Mouse (Mus musculus): ENCODE measurements around the gene Crygn. TPM values are rescaled to one million over a fixed set of nuclear protein-coding genes. Genes with fewer than 3 reads are reported as not detected.

Crygn gene
- polyA plus RNA-seq, 1 experiment from 2014 or later, result not detected

DNA sequence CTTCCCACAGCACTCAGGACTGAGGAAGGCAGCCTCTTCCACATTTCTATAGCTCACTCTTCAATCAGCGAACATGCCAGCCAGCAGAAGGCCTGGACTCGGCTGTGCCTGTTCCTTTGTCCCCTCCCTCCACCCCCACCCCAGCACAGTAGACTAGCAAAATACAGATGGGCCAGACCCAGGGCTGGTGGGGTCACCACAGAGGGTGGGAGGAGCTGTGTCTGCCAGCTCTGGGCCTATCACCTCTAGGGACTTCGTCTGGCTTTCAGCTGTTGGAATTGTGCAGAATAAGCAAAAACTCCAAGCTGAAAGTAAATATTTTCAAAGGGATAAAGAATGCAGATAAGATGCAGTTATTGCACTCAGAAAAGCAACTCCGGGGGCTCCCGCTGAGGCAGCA is 33.0 kb downstream of the Crygn start:
- no peak overlapping the region for H3K9ac ChIP-seq (replicated peaks)

DNA sequence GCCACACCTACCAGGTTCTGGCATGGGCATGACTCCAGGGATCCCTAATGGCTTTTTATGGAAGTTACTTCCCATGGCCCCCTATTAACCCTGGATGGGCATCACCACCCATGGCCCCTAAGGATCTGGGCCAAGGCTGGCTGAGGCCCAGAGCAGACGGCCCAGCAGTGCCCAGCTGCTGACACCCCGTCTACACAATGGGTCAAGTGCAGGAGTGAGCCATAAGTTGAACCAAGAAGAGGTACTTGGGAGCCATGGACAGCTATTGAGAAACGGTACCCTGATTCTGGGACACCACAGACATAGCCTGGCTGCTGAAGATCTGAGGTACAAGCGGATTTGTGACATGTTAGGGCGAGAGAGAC is 33.6 kb downstream of the Crygn start:
- 83% methylated on average over 5 of the region's 5 CpGs for WGBS
- Histone ChIP-seq H3K36me3 (no peaks in the 10 kb centered on the region), H3K4me3 (no peak overlapping the region), H3K4me1 (peaks cover 7% of the 10 kb centered on the region; the same call in 1 of the 2 replicates), H3K4me2 (replicated peaks) (no peak overlapping the region), H3K9me3 (no peaks in the 10 kb centered on the region), H3K9ac (replicated peaks) (no peak overlapping the region), H3K27me3 (peaks cover 13% of the 10 kb centered on the region), H3K27ac (replicated peaks) (no peak overlapping the region)
- ATAC-seq (ENCODE audit: low FRiP score, low read depth), result no peak

More for the DNA sequence above, 33.0 kb downstream of the Crygn start:
- Histone ChIP-seq H3K9me3 (no peaks in the 10 kb centered on the region), H3K4me1 (peaks cover 8% of the 10 kb centered on the region), H3K36me3 (no peaks in the 10 kb centered on the region), H3K4me2 (replicated peaks) (no peak overlapping the region), H3K27ac (replicated peaks) (no peak overlapping the region), H3K4me3 (no peak overlapping the region), H3K27me3 (peaks cover 19% of the 10 kb centered on the region)
- no peak for ATAC-seq (ENCODE audit: low FRiP score, low read depth)
- 52% methylated on average over 5 of the region's 5 CpGs for WGBS

DNA sequence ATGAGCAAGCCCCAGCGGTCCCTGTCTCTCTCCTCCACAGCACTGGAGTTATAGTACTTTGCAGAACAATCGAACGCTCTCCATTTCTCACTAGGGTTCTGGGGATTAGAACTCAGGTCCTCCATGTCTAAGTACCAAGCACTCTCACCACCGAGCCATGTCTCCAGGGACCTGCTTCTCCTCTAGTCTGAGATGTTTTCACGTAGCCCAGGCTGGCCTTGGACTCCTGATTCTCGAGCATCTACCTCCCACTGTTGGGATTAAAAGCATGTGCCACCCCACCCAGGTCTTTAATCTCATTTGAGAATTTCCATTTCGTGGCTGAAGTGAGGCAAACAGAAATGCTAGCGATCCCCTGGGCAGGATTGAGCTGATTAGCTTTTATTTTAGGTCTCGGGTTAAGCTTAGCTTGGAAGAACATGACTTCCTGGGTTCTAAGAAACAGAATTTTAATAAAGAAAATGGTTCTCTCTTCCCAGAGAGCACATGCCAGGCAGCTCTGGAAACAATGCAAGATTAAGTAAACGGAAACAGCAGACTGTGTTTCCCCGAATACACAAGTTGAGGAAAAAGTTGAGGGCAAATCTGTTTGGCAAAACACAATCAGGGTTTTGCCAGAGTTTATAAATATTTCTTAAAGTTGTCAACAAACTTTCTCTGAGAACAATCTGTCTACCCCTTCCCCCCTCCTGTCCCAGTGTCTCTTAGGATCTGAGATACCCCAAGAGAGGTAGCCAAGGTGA is 34.1 kb downstream of the Crygn start:
- Histone ChIP-seq H3K27ac (replicated peaks) (no peak overlapping the region), H3K4me3 (no peak overlapping the region), H3K4me2 (replicated peaks) (no peak overlapping the region), H3K9ac (replicated peaks) (no peak overlapping the region), H3K4me1 (peaks cover 7% of the 10 kb centered on the region; the same call in 1 of the 2 replicates), H3K9me3 (no peaks in the 10 kb centered on the region), H3K36me3 (no peaks in the 10 kb centered on the region), H3K27me3 (peaks cover 10% of the 10 kb centered on the region)
- no peak for ATAC-seq (ENCODE audit: low FRiP score, low read depth)
- WGBS, result 57% methylated on average over 11 of the region's 11 CpGs

DNA sequence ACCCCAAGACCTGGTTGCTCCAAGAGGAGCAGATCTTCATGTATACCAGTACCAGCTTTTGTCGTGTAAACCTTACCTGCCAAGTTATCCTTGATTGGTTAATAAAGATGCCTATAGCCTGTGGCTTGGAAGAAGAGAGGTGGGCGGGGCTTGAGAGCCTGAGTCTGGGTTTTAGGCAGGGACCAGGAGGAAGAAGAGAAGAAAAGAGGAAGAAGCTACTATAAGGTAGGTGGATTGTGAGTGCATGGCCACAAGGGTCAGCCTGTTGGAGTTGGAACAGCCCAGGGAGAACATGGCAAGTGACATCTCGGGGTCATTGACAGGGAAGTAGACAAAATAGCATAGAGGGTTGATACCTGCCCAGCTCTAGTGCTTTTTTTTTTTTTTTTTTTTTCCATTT is 38.0 kb downstream of the Crygn start:
- H3K4me3 ChIP-seq, result no peak overlapping the region
- no peaks in the 10 kb centered on the region for H3K9me3 ChIP-seq
- H3K36me3 ChIP-seq, result no peaks in the 10 kb centered on the region
- no peak overlapping the region for H3K4me2 ChIP-seq (replicated peaks)
- H3K9ac ChIP-seq (replicated peaks), result no peak overlapping the region
- ATAC-seq (ENCODE audit: low FRiP score, low read depth), result no peak
- 87% methylated on average over 3 of the region's 3 CpGs for WGBS
- H3K27me3 ChIP-seq, result no peaks in the 10 kb centered on the region
- peaks cover 4% of the 10 kb centered on the region; the same call in 1 of the 2 replicates for H3K4me1 ChIP-seq
- no peak overlapping the region for H3K27ac ChIP-seq (replicated peaks)

DNA sequence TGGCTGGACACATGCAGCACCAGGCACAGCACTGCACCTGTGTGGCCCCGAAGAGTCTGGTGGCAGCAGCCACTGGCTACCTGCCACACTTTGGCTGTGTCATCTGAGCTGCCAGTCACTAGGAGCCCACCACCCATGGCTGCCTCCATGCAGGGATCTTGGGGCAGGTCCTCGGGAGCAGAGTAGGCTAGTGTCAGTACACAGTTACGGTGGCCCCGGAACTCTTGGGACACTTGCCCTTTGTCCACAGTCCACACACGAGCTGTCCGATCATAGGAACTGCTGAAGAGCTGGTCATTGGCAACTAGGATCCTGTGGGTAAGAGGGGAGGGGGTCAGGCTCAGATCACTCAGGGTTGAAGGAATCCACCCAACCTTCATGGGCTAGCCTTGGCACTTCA is 39.7 kb downstream of the Crygn start:
- Histone ChIP-seq H3K9me3 (no peaks in the 10 kb centered on the region), H3K36me3 (no peaks in the 10 kb centered on the region), H3K4me3 (no peak overlapping the region), H3K27ac (replicated peaks) (no peak overlapping the region), H3K27me3 (no peaks in the 10 kb centered on the region), H3K4me1 (no peaks in the 10 kb centered on the region), H3K9ac (replicated peaks) (no peak overlapping the region), H3K4me2 (replicated peaks) (no peak overlapping the region)
- no peak for ATAC-seq (ENCODE audit: low FRiP score, low read depth)
- 88% methylated on average over 6 of the region's 6 CpGs for WGBS

DNA sequence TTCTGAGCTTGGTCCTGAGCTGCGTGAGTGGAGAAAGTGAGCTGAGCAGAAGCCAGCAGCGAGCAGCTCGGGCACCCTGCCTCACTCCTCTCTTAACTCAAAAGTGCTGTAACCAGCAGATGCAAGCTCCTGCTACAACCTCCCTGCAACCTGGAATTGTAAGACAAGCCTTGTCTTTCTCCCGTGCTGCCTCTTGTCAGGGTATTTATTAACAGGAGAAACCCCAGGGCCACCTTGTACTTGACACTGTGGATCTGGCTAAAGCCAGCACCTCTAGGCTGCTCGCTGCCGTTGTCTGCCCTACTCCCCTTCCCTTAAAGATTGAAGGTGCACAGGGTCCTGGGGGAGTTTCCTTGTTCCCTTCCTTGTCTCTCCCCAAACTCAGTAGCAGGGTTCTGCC is 43.8 kb downstream of the Crygn start:
- H3K36me3 ChIP-seq, result peaks cover 27% of the 10 kb centered on the region
- H3K9ac ChIP-seq (replicated peaks), result no peak overlapping the region
- no peak overlapping the region for H3K4me2 ChIP-seq (replicated peaks)
- H3K4me1 ChIP-seq, result no peaks in the 10 kb centered on the region
- H3K9me3 ChIP-seq, result peaks cover 3% of the 10 kb centered on the region; the same call in 1 of the 2 replicates
- H3K27me3 ChIP-seq, result no peaks in the 10 kb centered on the region
- 88% methylated on average over 6 of the region's 6 CpGs for WGBS
- ATAC-seq (ENCODE audit: low FRiP score, low read depth), result no peak
- H3K4me3 ChIP-seq, result no peak overlapping the region
- no peak overlapping the region for H3K27ac ChIP-seq (replicated peaks)

DNA sequence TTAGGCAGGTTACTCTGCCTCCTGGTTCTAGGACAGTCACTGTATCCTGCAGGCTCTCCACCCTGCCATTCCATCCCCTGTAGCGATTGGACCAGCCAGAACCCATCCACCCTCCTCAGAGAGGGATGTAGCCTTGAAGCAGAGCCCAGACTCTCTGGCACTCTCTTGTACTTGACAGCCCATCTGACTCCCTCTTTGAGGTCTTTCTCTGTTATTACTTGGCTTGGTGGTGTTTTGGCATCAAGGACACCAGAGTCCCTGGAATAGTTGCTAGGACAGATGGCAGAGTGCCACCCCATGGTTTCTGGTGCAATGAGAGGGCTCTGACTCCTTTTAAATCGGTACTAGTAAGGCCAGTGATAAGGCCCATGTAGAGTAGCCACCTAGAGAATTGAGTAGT is 44.6 kb downstream of the Crygn start:
- no peak overlapping the region for H3K4me3 ChIP-seq
- no peak overlapping the region for H3K27ac ChIP-seq (replicated peaks)
- no peak overlapping the region for H3K4me2 ChIP-seq (replicated peaks)
- peaks cover 3% of the 10 kb centered on the region; the same call in 1 of the 2 replicates for H3K9me3 ChIP-seq
- WGBS, result 89% methylated on average over 2 of the region's 2 CpGs
- no peaks in the 10 kb centered on the region for H3K27me3 ChIP-seq
- no peak for ATAC-seq (ENCODE audit: low FRiP score, low read depth)
- H3K9ac ChIP-seq (replicated peaks), result no peak overlapping the region
- no peaks in the 10 kb centered on the region for H3K4me1 ChIP-seq
- peaks cover 35% of the 10 kb centered on the region for H3K36me3 ChIP-seq

DNA sequence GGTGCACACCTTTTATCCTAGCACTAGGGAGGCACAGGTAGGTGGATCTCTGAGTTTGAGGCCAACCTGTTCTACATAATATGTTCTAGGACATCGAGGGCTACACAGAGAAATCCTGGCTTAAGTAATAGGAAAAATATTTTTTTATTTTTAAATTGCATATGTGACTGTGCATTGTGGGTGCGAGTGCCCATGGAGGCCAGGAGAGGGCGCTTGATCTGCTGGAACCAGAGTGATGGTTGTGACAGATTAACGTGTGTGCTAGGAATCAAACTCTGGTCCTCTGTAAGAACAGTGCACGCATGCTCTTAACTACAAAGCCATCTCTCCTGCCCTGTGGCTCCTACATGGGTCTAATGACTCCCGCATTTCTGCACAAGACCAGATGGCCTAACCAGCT is 46.2 kb downstream of the Crygn start:
- peaks cover 51% of the 10 kb centered on the region for H3K36me3 ChIP-seq
- no peak for ATAC-seq (ENCODE audit: low FRiP score, low read depth)

DNA sequence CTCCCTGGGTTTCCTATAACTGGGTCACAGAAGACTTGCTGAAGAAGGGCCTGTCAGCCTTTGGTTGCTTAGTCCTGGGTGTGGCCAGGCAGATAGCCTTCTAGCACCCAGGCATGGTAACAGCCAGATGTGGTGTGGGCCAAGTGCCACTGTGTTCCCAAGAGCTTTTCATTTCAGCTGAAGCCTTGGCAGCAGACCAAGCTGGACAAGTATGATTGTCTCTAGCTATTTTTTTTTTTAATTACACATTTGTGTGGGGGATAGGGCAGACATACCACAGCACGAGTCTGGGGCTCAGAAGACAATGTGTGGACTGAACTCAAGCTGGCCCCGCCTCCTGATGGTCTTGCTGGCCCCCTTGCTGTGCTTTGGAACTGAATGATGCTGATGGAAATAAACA is 47.8 kb downstream of the Crygn start:
- H3K36me3 ChIP-seq, result peaks cover 67% of the 10 kb centered on the region
- H3K9ac ChIP-seq (replicated peaks), result no peak overlapping the region
- H3K27me3 ChIP-seq, result no peaks in the 10 kb centered on the region
- no peak for ATAC-seq (ENCODE audit: low FRiP score, low read depth)
- H3K9me3 ChIP-seq, result peaks cover 3% of the 10 kb centered on the region; the same call in 1 of the 2 replicates
- H3K27ac ChIP-seq (replicated peaks), result no peak overlapping the region
- no peak overlapping the region for H3K4me3 ChIP-seq
- H3K4me2 ChIP-seq (replicated peaks), result no peak overlapping the region
- H3K4me1 ChIP-seq, result no peaks in the 10 kb centered on the region
- 79% methylated on average over 2 of the region's 2 CpGs for WGBS

More for the DNA sequence above, 46.2 kb downstream of the Crygn start:
- no peak overlapping the region for H3K4me3 ChIP-seq
- no peak overlapping the region for H3K9ac ChIP-seq (replicated peaks)
- 92% methylated on average over 6 of the region's 6 CpGs for WGBS
- peaks cover 3% of the 10 kb centered on the region; the same call in 1 of the 2 replicates for H3K9me3 ChIP-seq
- no peaks in the 10 kb centered on the region for H3K4me1 ChIP-seq
- no peaks in the 10 kb centered on the region for H3K27me3 ChIP-seq
- no peak overlapping the region for H3K27ac ChIP-seq (replicated peaks)
- no peak overlapping the region for H3K4me2 ChIP-seq (replicated peaks)

DNA sequence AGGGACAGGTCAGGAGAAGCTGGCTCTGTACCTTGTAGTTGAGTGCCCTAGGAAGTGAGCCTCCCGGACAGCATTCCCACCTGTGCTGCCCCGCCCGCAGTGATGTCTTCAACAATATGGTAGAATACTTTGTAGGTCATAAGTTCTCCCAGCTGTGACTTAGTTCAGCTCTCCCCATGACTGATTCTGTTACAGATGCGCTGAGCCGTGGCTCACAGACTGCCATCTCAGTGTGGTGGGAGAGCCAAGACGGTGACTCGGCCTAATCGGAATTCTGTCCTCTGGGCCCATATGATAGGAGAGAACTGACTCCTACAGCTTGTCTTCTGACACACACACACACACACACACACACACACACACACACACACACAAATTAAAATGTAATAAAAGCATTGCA is 53.2 kb downstream of the Crygn start:
- Histone ChIP-seq H3K4me1 (peaks cover 6% of the 10 kb centered on the region; the same call in 1 of the 2 replicates), H3K9ac (replicated peaks) (no peak overlapping the region), H3K4me3 (no peak overlapping the region), H3K4me2 (replicated peaks) (no peak overlapping the region), H3K27me3 (no peaks in the 10 kb centered on the region), H3K27ac (replicated peaks) (no peak overlapping the region), H3K36me3 (peaks cover 96% of the 10 kb centered on the region), H3K9me3 (no peaks in the 10 kb centered on the region)
- WGBS, result 92% methylated on average over 8 of the region's 8 CpGs
- ATAC-seq (ENCODE audit: low FRiP score, low read depth), result no peak

DNA sequence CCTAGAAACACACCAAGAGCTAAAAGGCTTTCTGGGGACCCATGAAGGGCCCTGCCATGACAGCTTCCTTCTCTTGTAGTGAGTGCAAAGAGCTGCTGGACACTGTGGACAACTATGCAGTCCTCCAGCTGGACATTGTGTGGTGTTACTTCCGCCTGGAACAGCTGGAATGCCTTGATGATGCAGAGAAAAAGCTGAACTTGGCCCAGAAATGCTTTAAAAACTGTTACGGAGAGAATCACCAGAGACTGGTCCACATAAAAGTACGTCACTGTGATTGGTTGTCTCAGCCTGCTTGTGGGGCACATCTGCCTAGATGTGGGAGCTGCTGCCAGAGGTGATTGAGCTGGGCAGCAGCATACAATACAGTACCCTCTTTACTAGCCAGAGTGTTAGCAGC is 56.5 kb downstream of the Crygn start:
- no peak for ATAC-seq (ENCODE audit: low FRiP score, low read depth)
- Histone ChIP-seq H3K27ac (replicated peaks) (peak overlapping the region; percentile 69; the same call in 1 of the 2 replicates), H3K4me1 (peaks cover 6% of the 10 kb centered on the region; the same call in 1 of the 2 replicates), H3K27me3 (no peaks in the 10 kb centered on the region), H3K4me2 (replicated peaks) (no peak overlapping the region), H3K9me3 (no peaks in the 10 kb centered on the region), H3K4me3 (no peak overlapping the region), H3K36me3 (peaks cover 93% of the 10 kb centered on the region), H3K9ac (replicated peaks) (no peak overlapping the region)
- WGBS, result 93% methylated on average over 3 of the region's 3 CpGs

Data from midbrain, embryonic 12.5 days (tissue).